Mouse (Mus musculus): ENCODE data around the gene 4930432M17Rik.

Gene 4930432M17Rik

DNA sequence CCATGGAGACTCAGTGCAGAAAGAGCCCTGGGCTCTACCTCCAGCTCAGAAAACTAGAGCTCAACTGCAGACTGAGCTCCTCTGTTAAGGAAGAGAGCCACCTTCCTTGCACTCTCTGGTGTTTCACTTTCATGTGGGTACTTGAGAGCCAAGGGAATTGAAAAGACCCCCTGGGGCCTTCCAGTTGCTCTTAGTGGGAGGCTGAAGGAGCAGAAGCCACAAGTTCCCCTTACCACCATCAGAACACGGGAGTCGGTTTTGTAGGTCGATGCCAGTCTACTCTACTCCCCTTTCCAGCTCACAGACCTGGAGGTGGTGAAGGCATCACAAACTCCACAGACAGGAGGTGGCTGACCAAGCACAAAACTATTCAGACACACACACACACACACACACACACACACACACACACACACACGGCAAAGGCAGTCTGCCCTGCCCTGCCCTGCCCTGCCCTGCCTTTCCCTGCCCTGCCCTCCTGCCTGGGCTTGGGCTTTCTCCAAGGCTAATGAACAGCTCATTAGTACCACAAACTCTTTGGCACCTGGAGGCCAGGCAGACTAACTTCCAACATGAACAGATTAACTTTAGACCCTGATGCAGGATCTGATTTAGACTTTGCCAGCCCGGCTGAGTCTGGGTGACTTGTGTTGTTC lies 1.7 kb downstream of the 4930432M17Rik start:
- in situ Hi-C loops (cut with MboI, MseI), result no loop called here

DNA sequence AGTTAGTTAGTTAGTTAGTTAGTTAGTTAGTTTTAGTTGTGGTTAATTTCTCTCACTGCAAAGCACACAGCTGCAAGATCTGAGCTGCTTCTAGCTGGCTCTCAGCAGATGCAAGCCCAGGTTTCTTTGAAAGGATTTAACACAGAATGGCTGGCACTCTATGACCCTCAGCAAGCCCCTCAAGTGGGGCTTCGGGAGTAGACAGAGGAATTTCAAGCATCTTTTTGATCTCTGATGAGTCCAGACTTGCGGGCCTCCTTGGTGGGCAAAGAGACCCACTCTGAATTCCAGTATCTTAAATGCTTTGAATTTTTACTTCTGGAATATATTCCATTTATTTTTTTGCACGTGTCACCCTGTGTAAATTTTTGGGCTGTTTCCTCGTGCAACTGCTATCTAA lies 8.4 kb downstream of the 4930432M17Rik start:
- in situ Hi-C loops (cut with MboI, MseI), result no loop called here

DNA sequence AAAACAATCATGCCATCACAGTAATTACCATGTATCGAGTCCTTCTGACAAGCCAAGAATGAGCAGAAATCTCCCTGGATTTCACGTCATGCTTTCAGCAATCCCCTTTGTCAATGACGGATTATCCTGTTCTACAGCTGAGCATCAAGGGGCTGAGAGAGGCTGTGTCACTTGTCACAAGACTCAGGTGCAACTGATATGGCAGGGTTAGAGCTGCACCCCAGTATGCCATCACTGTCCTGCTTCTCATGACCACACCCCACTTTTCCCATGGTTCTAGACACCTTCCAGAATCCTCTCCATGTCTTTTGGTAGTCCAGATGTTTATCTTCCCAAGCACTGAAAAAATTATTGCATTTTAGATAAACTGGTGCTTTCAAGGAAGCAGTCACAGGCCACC lies 8.9 kb downstream of the 4930432M17Rik start:
- in situ Hi-C loops (cut with MboI, MseI), result no loop called here

DNA sequence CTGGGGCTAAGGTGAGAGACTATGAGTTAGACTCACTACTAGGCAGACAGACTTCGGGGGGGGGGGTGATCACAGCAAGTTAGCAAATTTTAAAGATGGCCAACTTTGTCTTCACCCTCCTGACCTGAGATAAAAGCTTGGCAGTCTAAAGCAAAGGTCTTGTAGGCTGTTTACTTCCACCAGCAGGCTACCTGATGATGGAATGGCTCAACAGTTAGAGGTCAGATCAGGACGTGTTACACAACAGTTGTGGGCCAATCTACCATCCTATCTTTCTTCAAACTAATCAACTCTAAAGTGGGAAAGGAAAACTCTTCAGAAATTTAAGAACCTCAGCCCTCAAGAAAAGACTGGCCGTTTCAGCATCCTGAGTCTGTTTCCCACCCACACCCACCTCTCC lies 9.6 kb downstream of the 4930432M17Rik start:
- in situ Hi-C loops (cut with MboI, MseI), result no loop called here

- in situ Hi-C loops (cut with MboI, MseI), result no loop called here
These were observed 12.2 kb downstream of the 4930432M17Rik start for GRCm38 (mm10) chr3:121682439-121683411.

GRCm38 (mm10) chr3:121684552-121684951 lies 14.0 kb downstream of the 4930432M17Rik start:
- in situ Hi-C loops (cut with MboI, MseI), result no loop called here

GRCm38 (mm10) chr3:121684963-121685362 lies 14.4 kb downstream of the 4930432M17Rik start:
- in situ Hi-C loops (cut with MboI, MseI), result no loop called here

DNA sequence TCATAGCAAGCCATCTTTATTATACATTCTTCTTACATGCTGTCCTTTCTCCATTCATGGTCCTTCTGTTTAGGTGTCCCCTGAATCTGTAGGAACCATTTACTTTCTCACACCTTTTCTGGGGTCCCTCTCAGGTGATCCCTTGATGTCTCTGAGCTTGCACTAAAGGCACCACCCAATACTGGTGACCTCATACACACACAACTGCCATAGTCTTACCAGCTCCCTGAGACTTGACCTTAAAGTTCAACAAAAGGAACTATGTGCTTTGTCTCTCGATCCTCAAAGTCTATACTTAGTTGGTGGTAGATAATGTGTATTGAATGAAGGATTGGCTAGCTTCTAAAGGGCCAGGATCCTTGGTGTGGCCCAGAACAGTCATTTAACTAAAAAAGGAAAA lies 15.4 kb downstream of the 4930432M17Rik start:
- in situ Hi-C loops (cut with MboI, MseI), result no loop called here

GRCm38 (mm10) chr3:121686408-121686911 lies 15.9 kb downstream of the 4930432M17Rik start:
- in situ Hi-C loops (cut with MboI, MseI), result no loop called here

GRCm38 (mm10) chr3:121687741-121688140 lies 17.2 kb downstream of the 4930432M17Rik start:
- in situ Hi-C loops (cut with MboI, MseI), result no loop called here

DNA sequence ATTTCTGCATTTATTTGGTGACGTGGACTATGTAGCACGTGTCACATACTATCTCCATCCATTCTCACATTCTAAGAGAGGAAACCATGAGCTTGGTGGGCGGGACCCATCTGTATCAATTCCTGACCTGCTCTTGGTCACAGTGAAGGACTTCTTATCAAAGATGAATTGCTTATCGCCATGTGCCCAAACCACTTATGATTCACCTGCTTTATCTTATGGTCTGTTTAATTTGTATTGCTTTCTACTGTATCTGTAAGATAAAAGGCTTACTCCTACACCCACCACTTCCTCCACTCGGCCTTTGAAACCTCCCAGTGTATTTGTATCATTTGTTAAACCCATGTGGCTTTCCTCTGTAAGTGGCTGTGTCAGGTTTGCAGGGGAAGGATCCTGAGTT lies 18.5 kb downstream of the 4930432M17Rik start:
- in situ Hi-C loops (cut with MboI, MseI), result no loop called here

- in situ Hi-C loops (cut with MboI, MseI), result no loop called here
These were observed 19.1 kb downstream of the 4930432M17Rik start for GRCm38 (mm10) chr3:121689697-121690096.

DNA sequence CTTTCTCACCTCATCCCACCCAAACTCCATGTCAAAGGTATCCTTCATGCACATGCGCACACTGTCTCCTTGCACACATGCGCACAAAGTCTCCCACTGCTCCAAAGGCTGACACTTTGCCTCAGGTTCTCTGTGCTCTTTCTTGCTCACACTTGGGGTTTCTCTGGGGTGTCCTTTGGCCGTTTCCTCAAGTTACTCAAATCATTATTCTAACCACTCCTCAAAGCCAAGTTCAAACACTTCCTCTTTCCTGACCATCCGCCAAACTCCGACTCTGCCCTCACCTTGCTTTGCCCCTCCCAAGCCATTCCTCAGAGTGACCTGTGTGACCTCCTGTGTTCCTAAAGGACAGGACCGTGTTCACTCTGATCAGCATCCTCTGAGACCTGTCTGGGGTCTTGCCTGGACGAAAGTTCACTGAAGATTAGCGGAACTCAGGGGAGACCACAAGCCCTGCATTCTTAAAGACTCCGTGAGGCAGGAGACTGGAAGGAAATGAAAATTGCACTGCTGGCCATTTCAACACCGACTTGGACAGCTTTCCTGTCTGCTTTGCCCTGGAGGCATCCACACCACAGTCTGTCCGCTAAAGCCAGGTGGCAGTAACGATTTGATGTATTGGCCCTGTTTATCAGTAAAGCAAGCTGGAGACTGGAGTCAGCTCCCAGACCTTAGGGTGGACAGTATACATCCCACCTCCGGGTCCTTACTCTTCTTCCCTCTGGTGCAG lies 22.6 kb downstream of the 4930432M17Rik start:
- in situ Hi-C loops (cut with MboI, MseI), result no loop called here

- in situ Hi-C loops (cut with MboI, MseI), result no loop called here
These were observed 23.2 kb downstream of the 4930432M17Rik start for GRCm38 (mm10) chr3:121693746-121694145.

- in situ Hi-C loops (cut with MboI, MseI), result no loop called here
These were observed 26.6 kb downstream of the 4930432M17Rik start for GRCm38 (mm10) chr3:121697169-121697568.

- in situ Hi-C loops (cut with MboI, MseI), result no loop called here
These were observed 28.8 kb downstream of the 4930432M17Rik start for GRCm38 (mm10) chr3:121699401-121699800.

DNA sequence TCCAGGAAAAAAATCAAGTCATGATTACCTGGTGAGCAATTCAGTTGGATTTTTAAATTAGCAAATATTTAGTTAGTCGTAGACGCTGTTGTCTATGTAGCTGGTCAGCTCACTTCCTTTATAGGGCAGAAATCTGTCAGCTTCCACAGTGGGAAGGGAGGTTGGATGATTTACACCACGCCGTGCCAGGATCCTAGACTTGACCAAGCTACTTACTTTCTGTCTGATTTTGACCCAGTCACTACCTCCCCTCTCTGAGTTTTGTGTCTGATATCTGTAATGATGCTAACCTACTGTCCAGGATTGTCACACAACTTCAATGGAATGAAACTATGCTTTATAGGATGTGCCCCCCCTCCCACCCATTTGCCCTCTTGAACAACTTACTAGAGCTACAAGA lies 29.3 kb downstream of the 4930432M17Rik start:
- in situ Hi-C loops (cut with MboI, MseI), result no loop called here

- in situ Hi-C loops (cut with MboI, MseI), result no loop called here
These were observed 29.9 kb downstream of the 4930432M17Rik start for GRCm38 (mm10) chr3:121700364-121700952.

- in situ Hi-C loops (cut with MboI, MseI), result no loop called here
These were observed 32.8 kb downstream of the 4930432M17Rik start for GRCm38 (mm10) chr3:121703155-121703879.

DNA sequence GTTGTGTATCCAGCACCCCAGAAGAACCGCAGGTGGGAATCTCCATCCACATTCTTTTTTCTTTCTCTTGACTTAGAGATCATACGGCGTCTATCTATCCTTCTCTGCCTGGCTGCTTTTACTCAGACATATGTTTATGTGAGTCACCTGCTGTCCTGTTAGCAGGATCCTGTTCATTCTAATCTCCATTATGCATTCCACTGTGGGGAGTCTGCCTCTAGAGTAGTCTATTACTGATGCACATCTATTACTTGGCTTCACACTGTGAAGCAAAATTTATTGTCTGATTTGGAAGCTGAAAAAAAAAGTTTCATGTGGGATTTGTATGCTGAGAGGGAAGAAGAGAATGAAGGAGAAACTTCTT lies 33.3 kb downstream of the 4930432M17Rik start:
- in situ Hi-C loops (cut with MboI, MseI), result no loop called here

GRCm38 (mm10) chr3:121706087-121706486 lies 35.5 kb downstream of the 4930432M17Rik start:
- in situ Hi-C loops (cut with MboI, MseI), result no loop called here
